Mouse (Mus musculus) T-helper 17 cell (primary cell): ENCODE data around the gene Catsper3.

Source experiments
- in situ Hi-C, 2 experiments: fragments of 300-600 bp; cut with MboI, MseI; formaldehyde crosslinking; loops; 1 replicate in 1 of 2; 2 replicates in 1 of 2; pipeline ENCODE4 v1.15.1; 2025; ENCODE audit warnings: high pct_unique_total_duplicates in 2 of 2

The Catsper3 gene

DNA sequence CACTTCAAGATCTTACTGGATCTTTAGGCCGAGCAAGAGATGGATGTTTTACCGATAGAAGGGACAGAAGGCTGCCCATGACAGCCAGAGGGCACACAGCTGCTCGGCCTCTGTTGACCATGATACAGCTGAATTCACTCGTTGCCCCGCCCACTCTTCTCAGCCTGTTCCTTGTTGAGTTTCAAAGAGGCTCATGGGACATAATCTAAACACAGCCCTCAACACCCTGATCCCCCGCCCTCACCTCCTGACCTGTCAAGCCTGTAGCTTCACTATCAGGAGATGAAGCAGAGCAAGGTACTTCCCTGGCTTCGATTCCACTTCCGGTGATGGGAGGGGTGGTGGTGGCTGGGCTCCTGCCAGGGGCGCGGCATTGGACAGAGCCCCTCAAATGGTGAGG lies 63.4 kb downstream of the Catsper3 start:
- in situ Hi-C loops: no loop called here

DNA sequence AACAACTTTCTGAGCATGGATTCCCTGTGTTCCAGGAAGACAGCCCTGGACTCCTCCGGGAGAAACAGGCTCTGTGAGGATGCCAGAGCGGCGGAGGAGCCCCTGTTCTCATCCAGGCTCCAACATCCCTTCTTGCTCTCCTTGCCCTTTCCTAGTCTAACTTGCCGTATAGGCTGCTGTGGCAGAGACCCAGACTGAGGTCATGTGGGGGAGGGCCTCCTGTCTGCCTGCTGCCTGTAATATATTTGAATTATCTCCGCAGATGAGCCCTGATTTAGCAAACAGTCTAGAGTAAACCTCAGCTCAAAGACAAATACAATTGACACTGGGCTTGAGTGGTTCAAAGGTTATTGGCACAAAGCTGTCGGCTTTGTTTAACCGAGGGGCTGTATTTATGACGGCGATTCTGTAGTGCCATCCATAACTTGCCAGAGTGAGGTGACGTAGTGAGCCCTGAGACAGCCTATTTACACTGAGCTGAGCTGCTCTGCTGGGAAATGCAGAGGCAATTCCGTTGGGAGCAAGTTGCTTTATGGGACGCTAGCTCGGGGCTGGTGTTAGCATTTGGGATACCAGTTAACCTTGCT lies 64.3 kb downstream of the Catsper3 start:
- in situ Hi-C loops: no loop called here

DNA sequence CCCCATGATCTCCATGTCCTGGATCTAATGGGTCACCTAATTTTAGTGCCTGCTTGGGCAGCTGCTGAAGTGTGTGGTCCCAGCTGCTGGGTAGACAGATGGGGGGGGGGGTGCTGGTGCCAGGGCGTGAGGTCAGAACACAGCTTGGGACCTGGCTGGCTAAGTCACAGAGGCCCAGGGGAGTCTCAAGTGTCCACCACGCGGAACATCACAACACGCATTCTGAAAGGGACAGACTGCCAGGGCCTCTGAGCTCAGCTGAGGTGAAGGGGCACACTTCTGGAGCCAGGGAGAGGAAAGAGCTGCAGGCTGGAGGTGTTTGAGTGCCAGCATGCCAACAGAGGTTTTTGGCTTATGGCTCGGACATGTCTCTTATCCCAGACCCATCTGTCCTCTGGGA lies 66.4 kb downstream of the Catsper3 start:
- in situ Hi-C loops: no loop called here

DNA sequence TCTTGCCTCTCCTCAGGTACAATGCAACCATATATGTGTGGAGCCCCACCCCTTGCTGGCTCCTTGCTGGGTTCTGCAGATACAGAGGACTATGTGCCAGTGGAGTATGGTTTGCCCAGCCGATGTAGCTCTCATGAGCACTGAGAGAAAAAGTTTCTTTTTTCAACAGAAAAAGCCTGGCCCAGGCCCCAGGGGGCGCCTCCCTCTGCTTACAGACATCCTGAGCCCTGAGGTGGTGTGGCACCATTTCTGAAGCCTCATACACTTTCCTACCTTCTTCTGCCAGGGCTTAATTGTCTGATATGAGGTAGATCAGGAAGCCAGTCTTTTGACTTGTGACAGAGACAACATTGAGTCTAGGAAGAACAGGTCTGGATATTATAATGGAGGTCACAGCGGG lies 67.8 kb downstream of the Catsper3 start:
- in situ Hi-C loops: no loop called here

DNA sequence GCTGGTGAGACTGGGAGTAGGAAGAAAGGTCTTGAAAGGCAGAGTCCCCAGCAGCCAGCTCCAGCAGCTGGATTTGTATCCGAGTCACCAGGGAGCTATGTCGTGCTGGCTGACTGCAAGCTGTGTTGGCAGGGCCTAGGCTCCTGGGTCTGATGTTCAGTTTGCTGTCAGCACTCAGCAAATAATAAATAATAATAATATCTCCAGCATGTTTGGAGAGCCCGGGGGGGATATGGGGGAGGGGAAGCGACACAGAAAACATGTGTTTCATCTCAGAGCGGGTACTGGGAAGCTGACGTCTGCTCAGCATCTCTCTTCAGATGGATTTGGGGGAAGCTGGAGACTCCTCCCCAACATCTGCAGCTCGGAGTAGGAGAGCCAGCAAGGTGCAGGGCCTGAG lies 71.4 kb downstream of the Catsper3 start:
- in situ Hi-C loops: no loop called here

DNA sequence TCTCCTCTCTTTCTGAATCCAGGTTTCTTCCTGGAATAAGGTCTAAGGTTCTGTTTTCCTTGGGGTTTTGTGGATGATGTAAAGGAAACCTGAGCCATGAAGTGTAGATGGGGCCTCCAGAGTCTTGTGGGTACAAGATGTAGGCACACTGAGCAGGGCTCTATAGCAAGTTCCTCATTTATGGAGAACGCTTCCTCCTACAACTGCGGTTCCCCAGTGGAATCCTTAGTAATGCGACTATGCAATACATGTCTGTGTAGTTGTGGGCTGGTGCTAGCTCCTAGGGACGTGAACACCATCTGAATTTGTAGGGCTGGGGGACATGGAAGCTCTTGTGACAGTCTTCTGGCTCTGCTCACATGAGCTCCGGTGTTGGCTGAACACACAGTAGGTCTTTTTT lies 74.1 kb downstream of the Catsper3 start:
- in situ Hi-C loops: no loop called here
